Mouse (Mus musculus): ENCODE results near the gene Mccc1. TPM values are rescaled to one million over a fixed set of nuclear protein-coding genes. Genes with fewer than 3 reads are reported as not detected.

The Mccc1 gene
- polyA plus RNA-seq (2014; fragmentation: Nextera tagmentation; extraction: Ambion mirVana): 29.1 and 31.8 TPM in 2 replicates

- no peaks in the 10 kb centered on the region for H3K9me3 ChIP-seq (ENCODE audit: control insufficient read depth, low read length)
- no peaks in the 10 kb centered on the region for H3K27me3 ChIP-seq (ENCODE audit: control insufficient read depth, insufficient read depth, low read length)
- no peaks in the 10 kb centered on the region for H3K36me3 ChIP-seq (ENCODE audit: control insufficient read depth, insufficient read depth, low read length)
- peak within 1 kb of the TSS; percentile 76 for H3K9ac ChIP-seq (ENCODE audit: low read length)
- DNase-seq (ENCODE audit: low spot score, missing footprints): peak; percentile 99
- H3K4me3 ChIP-seq (ENCODE audit: low read depth, low read length): peak within 1 kb of the TSS; percentile 73
- H3K27ac ChIP-seq (ENCODE audit: low read depth, low read length): peak within 1 kb of the TSS; percentile 80
- H3K4me1 ChIP-seq (ENCODE audit: control insufficient read depth, insufficient read depth, low read length): no peaks in the 10 kb centered on the region
- 7% methylated on average over 39 of the region's 39 CpGs for WGBS
- H3K4me2 ChIP-seq: peak within 1 kb of the TSS; percentile 80
- ATAC-seq (ENCODE audit: low FRiP score): peak; percentile 100
Observed at GRCm38 (mm10) chr3:36000275-36001239, at the start of gene Mccc1. TSS of gene Mccc1 (minus strand) at chr3:36000678.

- H3K4me1 ChIP-seq (ENCODE audit: control insufficient read depth, insufficient read depth, low read length): no peaks in the 10 kb centered on the region
- no peaks in the 10 kb centered on the region for H3K27me3 ChIP-seq (ENCODE audit: control insufficient read depth, insufficient read depth, low read length)
- no peaks in the 10 kb centered on the region for H3K9me3 ChIP-seq (ENCODE audit: control insufficient read depth, low read length)
- no peak overlapping the region for H3K27ac ChIP-seq (ENCODE audit: low read depth, low read length)
- no peak for ATAC-seq (ENCODE audit: low FRiP score)
- DNase-seq (ENCODE audit: low spot score, missing footprints): no peak
- H3K4me2 ChIP-seq: no peak overlapping the region
- WGBS: 72% methylated on average over 1 of the region's 1 CpGs
- H3K9ac ChIP-seq (ENCODE audit: low read length): no peak overlapping the region
- no peaks in the 10 kb centered on the region for H3K36me3 ChIP-seq (ENCODE audit: control insufficient read depth, insufficient read depth, low read length)
- no peak overlapping the region for H3K4me3 ChIP-seq (ENCODE audit: low read depth, low read length)
Observed at GRCm38 (mm10) chr3:36049106-36049505, 48.6 kb upstream of the Mccc1 start.

- Histone ChIP-seq H3K36me3 (ENCODE audit: control insufficient read depth, insufficient read depth, low read length) (no peaks in the 10 kb centered on the region), H3K4me1 (ENCODE audit: control insufficient read depth, insufficient read depth, low read length) (no peaks in the 10 kb centered on the region), H3K27me3 (ENCODE audit: control insufficient read depth, insufficient read depth, low read length) (no peaks in the 10 kb centered on the region), H3K9me3 (ENCODE audit: control insufficient read depth, low read length) (no peaks in the 10 kb centered on the region), H3K9ac (ENCODE audit: low read length) (no peak overlapping the region), H3K4me3 (ENCODE audit: low read depth, low read length) (no peak overlapping the region), H3K4me2 (no peak overlapping the region), H3K27ac (ENCODE audit: low read depth, low read length) (no peak overlapping the region)
- DNase-seq (ENCODE audit: low spot score, missing footprints) (no peak), ATAC-seq (ENCODE audit: low FRiP score) (no peak)
- WGBS: 78% methylated on average over 4 of the region's 4 CpGs
Observed at GRCm38 (mm10) chr3:36045086-36045485, 44.6 kb upstream of the Mccc1 start.

GRCm38 (mm10) chr3:36044520-36044919 lies 44.0 kb upstream of the Mccc1 start:
- DNase-seq (ENCODE audit: low spot score, missing footprints) (no peak), ATAC-seq (ENCODE audit: low FRiP score) (no peak)
- H3K4me1 ChIP-seq (ENCODE audit: control insufficient read depth, insufficient read depth, low read length): no peaks in the 10 kb centered on the region
- H3K27ac ChIP-seq (ENCODE audit: low read depth, low read length): no peak overlapping the region
- no peaks in the 10 kb centered on the region for H3K27me3 ChIP-seq (ENCODE audit: control insufficient read depth, insufficient read depth, low read length)
- no peak overlapping the region for H3K9ac ChIP-seq (ENCODE audit: low read length)
- no peak overlapping the region for H3K4me2 ChIP-seq
- no peaks in the 10 kb centered on the region for H3K36me3 ChIP-seq (ENCODE audit: control insufficient read depth, insufficient read depth, low read length)
- no peaks in the 10 kb centered on the region for H3K9me3 ChIP-seq (ENCODE audit: control insufficient read depth, low read length)
- H3K4me3 ChIP-seq (ENCODE audit: low read depth, low read length): no peak overlapping the region

- no peak overlapping the region for H3K4me2 ChIP-seq
- H3K27me3 ChIP-seq (ENCODE audit: control insufficient read depth, insufficient read depth, low read length): no peaks in the 10 kb centered on the region
- DNase-seq (ENCODE audit: low spot score, missing footprints) (no peak), ATAC-seq (ENCODE audit: low FRiP score) (no peak)
- no peaks in the 10 kb centered on the region for H3K9me3 ChIP-seq (ENCODE audit: control insufficient read depth, low read length)
- no peak overlapping the region for H3K27ac ChIP-seq (ENCODE audit: low read depth, low read length)
- no peaks in the 10 kb centered on the region for H3K36me3 ChIP-seq (ENCODE audit: control insufficient read depth, insufficient read depth, low read length)
- no peak overlapping the region for H3K4me3 ChIP-seq (ENCODE audit: low read depth, low read length)
- 80% methylated on average over 6 of the region's 6 CpGs for WGBS
- H3K9ac ChIP-seq (ENCODE audit: low read length): no peak overlapping the region
- no peaks in the 10 kb centered on the region for H3K4me1 ChIP-seq (ENCODE audit: control insufficient read depth, insufficient read depth, low read length)
Observed at GRCm38 (mm10) chr3:36031740-36032510, 31.4 kb upstream of the Mccc1 start.

GRCm38 (mm10) chr3:36029993-36030392 lies 29.5 kb upstream of the Mccc1 start:
- no peaks in the 10 kb centered on the region for H3K4me1 ChIP-seq (ENCODE audit: control insufficient read depth, insufficient read depth, low read length)
- H3K27ac ChIP-seq (ENCODE audit: low read depth, low read length): no peak overlapping the region
- H3K36me3 ChIP-seq (ENCODE audit: control insufficient read depth, insufficient read depth, low read length): no peaks in the 10 kb centered on the region
- no peak for DNase-seq (ENCODE audit: low spot score, missing footprints)
- H3K9ac ChIP-seq (ENCODE audit: low read length): no peak overlapping the region
- H3K9me3 ChIP-seq (ENCODE audit: control insufficient read depth, low read length): no peaks in the 10 kb centered on the region
- ATAC-seq (ENCODE audit: low FRiP score): no peak
- H3K4me3 ChIP-seq (ENCODE audit: low read depth, low read length): no peak overlapping the region
- WGBS: 87% methylated on average over 4 of the region's 4 CpGs
- H3K4me2 ChIP-seq: no peak overlapping the region
- H3K27me3 ChIP-seq (ENCODE audit: control insufficient read depth, insufficient read depth, low read length): no peaks in the 10 kb centered on the region

- no peak for ATAC-seq (ENCODE audit: low FRiP score)
- 86% methylated on average over 6 of the region's 6 CpGs for WGBS
Observed at GRCm38 (mm10) chr3:36025732-36026131, 25.3 kb upstream of the Mccc1 start.

GRCm38 (mm10) chr3:36011239-36011638 lies 10.8 kb upstream of the Mccc1 start:
- Histone ChIP-seq H3K27ac (ENCODE audit: low read depth, low read length) (no peak overlapping the region), H3K4me3 (ENCODE audit: low read depth, low read length) (no peak overlapping the region), H3K27me3 (ENCODE audit: control insufficient read depth, insufficient read depth, low read length) (no peaks in the 10 kb centered on the region), H3K4me1 (ENCODE audit: control insufficient read depth, insufficient read depth, low read length) (no peaks in the 10 kb centered on the region), H3K4me2 (no peak overlapping the region), H3K36me3 (ENCODE audit: control insufficient read depth, insufficient read depth, low read length) (no peaks in the 10 kb centered on the region), H3K9ac (ENCODE audit: low read length) (no peak overlapping the region), H3K9me3 (ENCODE audit: control insufficient read depth, low read length) (no peaks in the 10 kb centered on the region)
- no peak for ATAC-seq (ENCODE audit: low FRiP score)
- 82% methylated on average over 3 of the region's 3 CpGs for WGBS
- DNase-seq (ENCODE audit: low spot score, missing footprints): no peak

More at GRCm38 (mm10) chr3:36025732-36026131, 25.3 kb upstream of the Mccc1 start:
- no peak for DNase-seq (ENCODE audit: low spot score, missing footprints)
- Histone ChIP-seq H3K4me2 (no peak overlapping the region), H3K36me3 (ENCODE audit: control insufficient read depth, insufficient read depth, low read length) (no peaks in the 10 kb centered on the region), H3K4me1 (ENCODE audit: control insufficient read depth, insufficient read depth, low read length) (no peaks in the 10 kb centered on the region), H3K4me3 (ENCODE audit: low read depth, low read length) (no peak overlapping the region), H3K27ac (ENCODE audit: low read depth, low read length) (no peak overlapping the region), H3K9ac (ENCODE audit: low read length) (no peak overlapping the region), H3K9me3 (ENCODE audit: control insufficient read depth, low read length) (no peaks in the 10 kb centered on the region), H3K27me3 (ENCODE audit: control insufficient read depth, insufficient read depth, low read length) (no peaks in the 10 kb centered on the region)
